ENCODE assay signal across 25 mouse cellular contexts in the genomic region with DNA sequence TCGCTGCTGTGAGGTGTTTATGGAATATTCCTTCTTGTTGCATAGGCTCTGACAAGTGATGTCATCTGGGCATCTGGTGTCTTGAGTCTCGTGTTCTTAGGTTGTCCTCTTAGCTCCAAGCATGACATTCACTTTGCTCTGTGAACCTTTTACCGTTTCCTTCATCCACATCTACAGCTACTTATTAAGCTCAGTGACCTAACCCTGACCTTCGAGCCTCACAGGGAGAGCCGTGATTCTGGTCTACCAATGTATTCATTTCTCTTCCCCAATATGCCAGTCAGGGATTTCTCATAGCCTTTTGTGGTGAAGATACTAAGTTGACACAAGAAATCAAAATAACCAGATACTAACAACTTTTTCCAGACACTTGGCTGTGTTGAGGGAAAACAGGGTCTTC.
"Had no signal": no experiment of that assay in that cellular context is flagged by ENCODE, and none has a peak within 500 bp of the region (broad histone marks: within the 10 kb centered on the region; RNA-seq: fewer than 3 reads in every experiment).

No protein-coding gene starts in this region.

- H3K4me1 ChIP-seq: heart, embryonic 10.5 days; heart, embryonic 12.5 days; hindbrain, embryonic 12.5 days; liver, embryonic 13.5 days; liver, embryonic 15.5 days had no signal

- H3K36me3 ChIP-seq: heart, embryonic 10.5 days; heart, embryonic 12.5 days; hindbrain, embryonic 10.5 days; hindbrain, embryonic 12.5 days; intestine, embryonic 15.5 days; limb, embryonic 10.5 days; limb, embryonic 12.5 days; liver, embryonic 13.5 days; liver, embryonic 15.5 days had no signal

- H3K4me3 ChIP-seq: gastrocnemius, adult 2 months; heart, embryonic 10.5 days; heart, embryonic 12.5 days; hindbrain, embryonic 10.5 days; hindbrain, embryonic 12.5 days; intestine, embryonic 15.5 days; layer of hippocampus, adult 2 months; left cerebral cortex, adult 2 months; limb, embryonic 10.5 days; limb, embryonic 12.5 days; liver, embryonic 13.5 days; liver, embryonic 15.5 days had no signal

- H3K4me2 ChIP-seq: heart, embryonic 12.5 days; hindbrain, embryonic 12.5 days; hindbrain, embryonic 14.5 days; intestine, embryonic 15.5 days; limb, embryonic 12.5 days; liver, embryonic 11.5 days; liver, embryonic 13.5 days; liver, embryonic 15.5 days had no signal

- H3K27ac ChIP-seq: gastrocnemius, adult 2 months; heart, embryonic 10.5 days; hindbrain, embryonic 10.5 days; hindbrain, embryonic 12.5 days; hindbrain, embryonic 14.5 days; intestine, embryonic 15.5 days; kidney, postnatal 0 days; layer of hippocampus, adult 2 months; left cerebral cortex, adult 2 months; limb, embryonic 10.5 days; limb, embryonic 12.5 days; liver, embryonic 13.5 days; liver, embryonic 15.5 days had no signal

- DNase-seq: gastrocnemius, adult 2 months; gastrocnemius, postnatal 10 days; gastrocnemius, postnatal 25 days; heart, adult 18-20 months; heart, postnatal 10 days; heart, postnatal 4 days; liver; liver, embryonic 13.5 days; liver, postnatal 0 days had no signal

- H3K9ac ChIP-seq: heart, embryonic 12.5 days; hindbrain, embryonic 12.5 days; hindbrain, embryonic 14.5 days; intestine, embryonic 15.5 days; limb, embryonic 12.5 days; liver, embryonic 13.5 days; liver, embryonic 15.5 days; liver, postnatal 0 days had no signal

- ATAC-seq: hindbrain, embryonic 16.5 days; inflammation-experienced regulatory T-cells, adult 6 months; intestine, embryonic 15.5 days; intestine, postnatal 0 days; liver, postnatal 0 days had no signal

- H3K27me3 ChIP-seq: heart, embryonic 12.5 days; hindbrain, embryonic 12.5 days; intestine, embryonic 15.5 days; limb, embryonic 12.5 days; liver, embryonic 13.5 days; liver, embryonic 15.5 days had no signal

- H3K9me3 ChIP-seq: heart, embryonic 10.5 days; heart, embryonic 12.5 days; hindbrain, embryonic 10.5 days; hindbrain, embryonic 12.5 days; intestine, embryonic 15.5 days; limb, embryonic 10.5 days; limb, embryonic 12.5 days; liver, embryonic 13.5 days; liver, embryonic 15.5 days had no signal
